Mouse (Mus musculus): ENCODE measurements around the gene Trmt1l.
"Not testable (repeated sequence)": the region's sequence is repeated elsewhere in the genome, so short reads cannot be mapped to it uniquely, and the experiment has no call there.

The Trmt1l gene

DNA sequence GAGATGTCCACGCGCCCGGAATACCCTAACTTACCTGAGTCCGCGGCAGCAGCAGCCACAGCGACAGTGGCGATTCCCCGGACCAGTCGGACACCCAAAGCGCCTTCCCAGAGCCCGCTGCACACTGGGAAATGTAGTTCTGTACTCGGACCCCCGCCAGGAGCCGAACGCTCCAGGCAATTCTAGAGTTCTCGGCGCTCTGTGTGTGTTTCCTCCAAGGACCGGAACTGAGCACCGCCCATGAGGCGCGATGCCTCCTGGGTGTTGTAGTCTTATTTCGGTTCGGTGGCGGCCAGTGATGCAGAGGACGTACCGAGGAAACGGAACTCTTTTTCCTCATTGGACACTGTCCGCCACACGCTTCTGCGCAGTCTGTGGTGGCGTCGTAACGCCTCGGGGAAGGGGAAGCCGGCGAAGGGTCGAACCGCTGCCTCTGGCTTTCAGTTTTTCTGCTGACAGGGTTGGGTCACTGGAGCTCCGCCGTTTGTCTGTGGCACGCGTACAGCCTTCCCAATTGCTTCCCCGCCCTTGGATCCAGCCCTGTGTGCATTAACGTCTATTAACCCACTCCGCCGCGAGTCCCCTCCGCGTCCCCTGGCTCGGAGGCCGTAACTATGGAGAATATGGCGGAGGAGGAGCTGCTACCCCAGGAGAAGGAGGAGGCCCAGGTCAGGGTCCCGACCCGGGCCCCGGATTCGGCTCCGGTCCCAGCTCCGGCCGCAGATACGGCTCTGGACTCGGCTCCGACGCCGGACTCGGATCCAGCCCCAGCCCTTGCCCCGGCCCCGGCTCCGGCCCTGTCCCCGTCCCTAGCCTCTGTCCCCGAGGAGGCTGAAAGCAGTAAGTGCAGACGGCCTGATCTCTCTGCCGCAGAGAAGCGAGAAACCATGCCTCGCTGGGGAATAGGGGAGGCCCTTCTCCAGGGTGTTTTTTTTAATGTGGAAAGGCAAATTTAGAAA is at the start of gene Trmt1l, which contains the start of gene Swt1:
Trmt1l (plus strand) TSS at position 280 of the 959 bp plus-strand sequence.
Swt1 (minus strand) TSS at position 193 of the 959 bp plus-strand sequence.
- peak; percentile 98 for DNase-seq (ENCODE audit: low spot score)

GRCm38 (mm10) chr1:151390029-151390428 is 38.3 kb upstream of the Trmt1l start:
- DNase-seq (ENCODE audit: low spot score): no peak

GRCm38 (mm10) chr1:151409827-151410226 is 18.5 kb upstream of the Trmt1l start:
- no peak for DNase-seq (ENCODE audit: low spot score)

GRCm38 (mm10) chr1:151422178-151422577 is 6.2 kb upstream of the Trmt1l start:
- DNase-seq (ENCODE audit: low spot score): no peak

GRCm38 (mm10) chr1:151426947-151427600 is 1.3 kb upstream of the Trmt1l start:
- DNase-seq (ENCODE audit: low spot score): no peak

GRCm38 (mm10) chr1:151427888-151428262 is 467 bp upstream of the Trmt1l start:
- no peak for DNase-seq (ENCODE audit: low spot score)

GRCm38 (mm10) chr1:151429316-151429715 is 974 bp downstream of the Trmt1l start:
- no peak for DNase-seq (ENCODE audit: low spot score)

DNA sequence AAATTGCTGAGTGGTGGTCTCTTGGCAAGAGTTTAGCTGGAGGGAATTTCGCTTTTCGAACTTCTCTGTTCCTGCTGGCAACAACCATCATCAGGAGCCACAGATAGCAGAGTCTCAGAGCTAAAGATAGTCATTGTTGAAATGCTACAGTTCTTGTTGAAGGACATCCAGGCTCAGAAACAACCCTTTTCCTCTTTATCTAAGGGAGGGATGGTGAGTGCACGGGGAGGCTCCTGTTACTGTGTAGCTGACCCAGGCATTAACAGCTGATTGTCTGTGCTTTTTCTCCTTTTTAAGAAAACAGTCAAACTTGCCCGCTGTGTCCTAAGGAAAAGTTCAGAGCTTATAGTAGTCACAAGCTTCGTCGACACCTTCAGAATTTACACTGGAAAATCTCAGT is 7.1 kb downstream of the Trmt1l start:
- no peak for DNase-seq (ENCODE audit: low spot score)

DNA sequence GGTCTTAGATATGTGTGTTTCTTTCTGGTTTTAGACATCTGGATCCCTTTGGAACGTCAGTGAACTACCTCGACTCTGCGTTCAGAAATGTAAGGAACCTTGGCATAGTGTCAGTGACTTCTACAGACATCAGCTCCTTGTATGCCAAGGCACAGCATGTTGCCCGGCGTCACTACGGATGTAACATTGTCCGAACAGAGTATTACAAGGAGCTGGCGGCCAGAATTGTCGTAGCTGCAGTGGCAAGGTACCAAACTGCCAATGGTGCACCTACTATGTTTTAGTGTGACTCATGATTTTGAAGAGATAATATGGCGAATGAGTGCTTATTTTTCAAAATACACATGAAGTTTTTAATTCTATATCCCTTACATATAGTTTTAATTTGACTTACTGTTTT is 21.5 kb downstream of the Trmt1l start:
- no peak for DNase-seq (ENCODE audit: low spot score)

GRCm38 (mm10) chr1:151450851-151451250 is 22.5 kb downstream of the Trmt1l start:
- DNase-seq (ENCODE audit: low spot score): no peak

DNA sequence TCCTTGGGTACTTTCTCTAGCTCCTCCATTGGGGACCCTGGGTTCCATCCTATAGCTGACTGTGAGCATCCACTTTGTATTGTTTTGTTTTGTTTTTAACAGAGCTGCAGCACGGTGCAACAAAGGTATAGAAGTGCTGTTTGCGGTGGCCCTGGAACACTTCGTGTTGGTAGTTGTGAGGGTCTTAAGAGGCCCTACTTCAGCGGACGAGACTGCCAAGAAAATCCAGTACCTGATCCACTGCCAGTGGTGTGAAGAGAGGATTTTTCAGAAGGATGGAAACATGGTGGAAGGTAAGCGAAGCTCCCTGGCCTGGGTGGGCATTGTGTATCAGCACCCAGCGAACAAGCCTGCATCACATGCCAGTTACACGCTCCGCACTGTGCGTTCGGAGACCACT is 23.6 kb downstream of the Trmt1l start:
- DNase-seq (ENCODE audit: low spot score): no peak

GRCm38 (mm10) chr1:151457087-151457486 is 28.7 kb downstream of the Trmt1l start:
- no peak for DNase-seq (ENCODE audit: low spot score)

GRCm38 (mm10) chr1:151461265-151461664 is 32.9 kb downstream of the Trmt1l start:
- DNase-seq (ENCODE audit: low spot score): no peak

GRCm38 (mm10) chr1:151464914-151465313 is 36.6 kb downstream of the Trmt1l start:
- no peak for DNase-seq (ENCODE audit: low spot score)

DNA sequence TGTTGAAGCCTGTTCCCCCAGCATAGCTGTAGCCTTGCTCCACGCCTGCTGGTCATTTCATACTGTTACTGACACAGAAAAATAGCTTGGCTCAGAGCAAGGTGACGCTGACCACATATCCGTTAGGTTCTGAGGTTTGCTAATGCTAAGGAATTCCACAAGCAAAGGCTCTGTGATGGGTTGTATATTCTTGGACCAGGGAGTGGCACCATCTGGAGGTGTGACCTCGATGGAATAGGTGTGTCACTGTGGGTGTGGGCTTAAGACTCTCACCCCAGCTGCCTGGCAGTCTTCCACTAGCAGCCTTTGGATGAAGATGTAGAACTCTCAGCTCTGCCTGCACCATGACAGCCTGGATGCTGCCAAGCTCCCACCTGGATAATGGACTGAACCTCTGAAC is 38.2 kb downstream of the Trmt1l start:
- no peak for DNase-seq (ENCODE audit: low spot score)

- DNase-seq (ENCODE audit: low spot score): no peak
Observed at GRCm38 (mm10) chr1:151471429-151471828, 43.1 kb downstream of the Trmt1l start.

- DNase-seq (ENCODE audit: low spot score): not testable (repeated sequence)
Observed at GRCm38 (mm10) chr1:151472386-151472785, 44.0 kb downstream of the Trmt1l start.

GRCm38 (mm10) chr1:151482497-151482896 is 54.2 kb downstream of the Trmt1l start:
- DNase-seq (ENCODE audit: low spot score): no peak

DNA sequence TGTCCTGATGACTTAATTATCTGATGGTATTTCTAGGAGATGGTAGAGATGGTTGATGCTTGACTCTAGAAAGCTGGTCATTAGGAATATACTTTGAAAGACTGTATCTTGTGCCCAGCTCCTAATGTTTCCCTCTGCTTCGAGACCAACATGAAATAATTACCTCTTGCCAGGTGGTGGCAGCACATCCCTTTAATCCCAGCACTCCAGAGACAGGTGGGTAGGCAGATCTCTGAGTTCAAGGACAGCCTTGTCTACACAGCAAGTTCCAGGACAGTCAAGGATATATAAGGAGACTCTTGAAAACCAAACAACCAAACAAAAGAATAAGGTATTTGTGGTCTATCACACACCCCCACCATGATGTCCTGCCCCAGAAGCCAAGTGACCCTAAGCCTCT is 55.2 kb downstream of the Trmt1l start:
- no peak for DNase-seq (ENCODE audit: low spot score)

DNA sequence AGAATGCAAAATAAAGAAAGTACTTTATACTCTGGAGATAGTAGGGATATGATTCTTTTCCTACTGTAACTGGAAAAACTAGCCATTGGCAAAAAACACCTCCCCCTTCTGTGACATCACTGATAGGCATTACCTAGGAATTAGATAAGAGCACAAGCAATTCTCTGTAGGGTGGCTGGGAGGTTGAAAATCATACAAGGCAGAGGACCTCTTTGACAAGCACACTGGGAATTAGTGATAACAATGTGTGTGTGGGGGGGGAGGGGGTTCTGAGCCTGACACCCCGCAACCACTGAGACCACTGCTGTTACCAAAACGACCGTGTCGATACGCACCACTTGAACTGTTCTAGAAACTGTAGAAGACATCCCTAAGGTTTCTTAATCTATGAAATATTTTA is 56.4 kb downstream of the Trmt1l start:
- no peak for DNase-seq (ENCODE audit: low spot score)

- no peak for DNase-seq (ENCODE audit: low spot score)
Observed at GRCm38 (mm10) chr1:151489806-151490205, 61.5 kb downstream of the Trmt1l start.

DNA sequence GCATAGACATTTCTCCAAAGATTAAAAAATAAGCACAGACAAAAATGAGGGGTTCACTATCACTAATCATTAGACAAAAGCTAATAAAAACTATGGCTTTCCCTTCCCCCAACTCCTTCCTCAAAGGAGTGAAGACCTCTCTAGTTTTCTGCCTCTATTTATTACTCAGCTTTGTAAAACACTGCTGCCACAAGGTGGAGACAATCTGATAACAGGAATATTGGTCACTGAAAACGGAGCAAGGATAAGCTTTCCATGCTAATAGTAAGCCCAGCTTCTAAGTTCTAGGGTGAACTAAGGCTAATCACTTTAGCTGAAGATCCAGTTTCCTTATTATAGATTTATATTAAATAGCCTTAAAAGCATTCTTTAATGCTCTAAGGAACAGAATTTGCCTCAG is 64.1 kb downstream of the Trmt1l start:
- DNase-seq (ENCODE audit: low spot score): no peak

GRCm38 (mm10) chr1:151493826-151494225 is 65.5 kb downstream of the Trmt1l start:
- no peak for DNase-seq (ENCODE audit: low spot score)
